ENCODE assay signal across 5 mouse cellular contexts in genomic region chr19:53538024-53538423, GRCm38 (mm10).
"Had no signal": no experiment of that assay in that cellular context is flagged by ENCODE, and none has a peak within 500 bp of the region (broad histone marks: within the 10 kb centered on the region; RNA-seq: fewer than 3 reads in every experiment).

No protein-coding gene starts in this region.

- H3K4me1 ChIP-seq: midbrain, embryonic 13.5 days had no signal

- DNase-seq: lung, adult 2 months had no signal

- H3K27ac ChIP-seq: kidney, postnatal 0 days; limb, embryonic 10.5 days; liver, embryonic 15.5 days; midbrain, embryonic 13.5 days had no signal

- H3K4me3 ChIP-seq: limb, embryonic 10.5 days; liver, embryonic 15.5 days; midbrain, embryonic 13.5 days had no signal
